Mouse (Mus musculus): ENCODE measurements around the gene Odf2.

- TF ChIP-seq POLR2A (IDR thresholded peaks at IDR 0.05; ENCODE audit: control insufficient read depth, low read depth, low read length) = peak; percentile 85
- TF ChIP-seq CTCF (IDR thresholded peaks at IDR 0.05; ENCODE audit: control insufficient read depth, insufficient read depth, insufficient replicate concordance, low read depth, low read length) = peak; percentile 58; the same call in 1 of the 2 replicates
Measured at GRCm38 (mm10) chr2:29934906-29935599, 46.0 kb downstream of the Odf2 start, which contains the start of gene Gle1.
